Mouse (Mus musculus): ENCODE measurements around the gene Plk5.

DNA sequence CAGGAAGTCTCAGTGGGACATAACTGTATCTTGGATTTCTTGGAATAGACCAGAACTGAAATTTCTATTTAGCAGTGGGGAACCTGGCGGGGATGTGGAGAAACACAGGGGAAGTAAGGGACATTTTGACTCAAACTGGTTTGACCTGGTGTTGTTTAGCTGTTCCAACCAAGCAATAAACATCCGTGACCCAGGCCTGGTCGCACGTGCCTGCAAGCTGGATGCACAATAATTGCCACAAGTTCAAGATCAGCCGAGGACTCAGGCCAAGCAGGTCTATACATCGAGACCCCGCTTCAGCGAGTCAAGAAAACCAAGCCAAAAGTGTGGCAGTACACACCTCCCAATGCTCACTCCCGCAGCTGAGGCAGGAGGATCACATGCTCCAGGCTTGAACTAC lies 15.7 kb downstream of the Plk5 start:
- TF ChIP-seq CTCF (IDR thresholded peaks at IDR 0.05): no peak
- no peak for TF ChIP-seq EP300 (IDR thresholded peaks at IDR 0.05)

Measured in lung, postnatal 0 days (tissue).